Mouse (Mus musculus) MEL (cell line): Measurements from ENCODE around the gene Tgfbr3. TPM values are rescaled to one million over a fixed set of nuclear protein-coding genes. Genes with fewer than 3 reads are reported as not detected.

ENCODE experiments used
- DNase-seq: peaks from one replicate; pipeline ENCODE4 v3.0.0; 2011; ENCODE audit warnings: low read depth, low spot score
- H3K27ac ChIP-seq: 2 replicates; pipeline ENCODE4 v1.5.1; 2012; ENCODE audit warnings: low read depth, mild to moderate bottlenecking, control low read depth, low read length, moderate library complexity; ENCODE audit not compliant: control insufficient read depth
- H3K27me3 ChIP-seq, 2 experiments: fragments of 150-350 bp in 1 of 2; sonication (generic) in 1 of 2; 2 replicates each; pipeline ENCODE4 v1.6.1; 2012; ENCODE audit warnings: low read length in 2 of 2, mild to moderate bottlenecking in 2 of 2, improper control_type of control experiment in 1 of 2, moderate library complexity in 1 of 2; ENCODE audit not compliant: insufficient read depth in 2 of 2, control insufficient read depth in 1 of 2
- H3K36me3 ChIP-seq, 2 experiments: 2 replicates each; pipeline ENCODE4 v1.6.1; 2012 to 2014; ENCODE audit warnings: low read length in 2 of 2, improper control_type of control experiment in 1 of 2, inconsistent platforms in 1 of 2, mild to moderate bottlenecking in 1 of 2; ENCODE audit not compliant: insufficient read depth in 2 of 2, control insufficient read depth in 1 of 2
- H3K4me1 ChIP-seq, 2 experiments: fragments of 150-350 bp in 1 of 2; sonication (generic) in 1 of 2; 2 replicates each; pipeline ENCODE4 v1.6.1; 2012; ENCODE audit warnings: low read length in 2 of 2, improper control_type of control experiment in 1 of 2, mild to moderate bottlenecking in 1 of 2; ENCODE audit not compliant: insufficient read depth in 2 of 2, control insufficient read depth in 1 of 2
- H3K4me3 ChIP-seq, 2 experiments: fragments of 150-350 bp in 1 of 2; sonication (generic) in 1 of 2; 2 replicates each; pipeline ENCODE4 v1.5.1; 2012; ENCODE audit warnings: low read depth in 2 of 2, low read length in 2 of 2, mild to moderate bottlenecking in 2 of 2, moderate library complexity in 2 of 2, control low read depth in 1 of 2, improper control_type of control experiment in 1 of 2; ENCODE audit not compliant: control insufficient read depth in 1 of 2, insufficient read depth in 1 of 2
- H3K79me2 ChIP-seq: 2 replicates; pipeline ENCODE4 v1.6.1; 2012; ENCODE audit warnings: mild to moderate bottlenecking, low read length, moderate library complexity; ENCODE audit not compliant: control insufficient read depth, poor library complexity, insufficient read depth
- H3K9ac ChIP-seq: 2 replicates; pipeline ENCODE4 v1.6.1; 2012; ENCODE audit warnings: low read depth, mild to moderate bottlenecking, control low read depth, low read length, moderate library complexity; ENCODE audit not compliant: control insufficient read depth, poor library complexity, severe bottlenecking
- H3K9me3 ChIP-seq: fragments of 150-350 bp; sonication (generic); replicated peaks from 2 replicates; pipeline ENCODE4 v1.6.1; 2012; ENCODE audit warnings: mild to moderate bottlenecking, low read length, improper control_type of control experiment, moderate library complexity; ENCODE audit not compliant: insufficient read depth
- BHLHE40 ChIP-seq: IDR thresholded peaks from 2 replicates; pipeline ENCODE4 v1.6.1; 2012; ENCODE audit warnings: low read depth, mild to moderate bottlenecking, inconsistent platforms, low read length, improper control_type of control experiment, borderline replicate concordance
- CTCF ChIP-seq, 3 experiments: IDR thresholded peaks in 2 of 3; conservative IDR thresholded peaks in 1 of 3; 2 replicates each; pipeline ENCODE4 v1.5.1; 2011 to 2012; ENCODE audit warnings: low read length in 3 of 3, low read depth in 2 of 3, mild to moderate bottlenecking in 2 of 3, improper control_type of control experiment in 1 of 3, inconsistent platforms in 1 of 3, mixed read lengths in 1 of 3, moderate library complexity in 1 of 3; ENCODE audit not compliant: control insufficient read depth in 1 of 3, insufficient read depth in 1 of 3, poor library complexity in 1 of 3, severe bottlenecking in 1 of 3
- E2F4 ChIP-seq: IDR thresholded peaks from 2 replicates; pipeline ENCODE4 v1.6.1; 2011; ENCODE audit warnings: low read depth, low read length, improper control_type of control experiment, borderline replicate concordance
- ELF1 ChIP-seq: IDR thresholded peaks from 2 replicates; pipeline ENCODE4 v1.6.1; 2014; ENCODE audit warnings: low read depth, mild to moderate bottlenecking, inconsistent platforms, low read length, improper control_type of control experiment, moderate library complexity
- EP300 ChIP-seq, 2 experiments: IDR thresholded peaks; 2 replicates each; pipeline ENCODE4 v1.6.1; 2011; ENCODE audit warnings: improper control_type of control experiment in 2 of 2, low read length in 2 of 2, low read depth in 1 of 2, mild to moderate bottlenecking in 1 of 2
- GATA1 ChIP-seq: IDR thresholded peaks from 2 replicates; pipeline ENCODE4 v1.6.1; 2011; ENCODE audit warnings: low read depth, low read length, improper control_type of control experiment
- HCFC1 ChIP-seq: IDR thresholded peaks from 2 replicates; pipeline ENCODE4 v1.6.1; 2012; ENCODE audit warnings: low read depth, mild to moderate bottlenecking, inconsistent platforms, low read length, improper control_type of control experiment, moderate library complexity
- JUND ChIP-seq: IDR thresholded peaks from 2 replicates; pipeline ENCODE4 v1.6.1; 2011; ENCODE audit warnings: low read depth, mild to moderate bottlenecking, improper control_type of control experiment, low read length
- MAFK ChIP-seq: IDR thresholded peaks from 2 replicates; pipeline ENCODE4 v1.6.1; 2011; ENCODE audit warnings: low read depth, mild to moderate bottlenecking, low read length, improper control_type of control experiment, borderline replicate concordance
- MAZ ChIP-seq: IDR thresholded peaks from 2 replicates; pipeline ENCODE4 v1.6.1; 2012; ENCODE audit warnings: low read depth, mild to moderate bottlenecking, inconsistent platforms, low read length, improper control_type of control experiment
- MEF2A ChIP-seq: IDR thresholded peaks from 2 replicates; pipeline ENCODE4 v1.6.1; 2014; ENCODE audit warnings: low read depth, mild to moderate bottlenecking, inconsistent platforms, low read length, improper control_type of control experiment; ENCODE audit not compliant: poor library complexity, insufficient replicate concordance, severe bottlenecking; ENCODE audit errors: extremely low read depth
- MYB ChIP-seq: IDR thresholded peaks from 2 replicates; pipeline ENCODE4 v1.6.1; 2011; ENCODE audit warnings: mild to moderate bottlenecking, low read depth, low read length, improper control_type of control experiment
- POLR2A ChIP-seq, 2 experiments: IDR thresholded peaks; 2 replicates each; pipeline ENCODE4 v1.6.1; 2011 to 2012; ENCODE audit warnings: low read length in 2 of 2, mild to moderate bottlenecking in 2 of 2, control low read depth in 1 of 2, improper control_type of control experiment in 1 of 2, low read depth in 1 of 2, moderate library complexity in 1 of 2; ENCODE audit not compliant: control insufficient read depth in 1 of 2, insufficient read depth in 1 of 2, poor library complexity in 1 of 2
- POLR2AphosphoS2 ChIP-seq: IDR thresholded peaks from 2 replicates; pipeline ENCODE4 v1.6.1; 2011; ENCODE audit warnings: low read length, improper control_type of control experiment
- POLR2AphosphoS5 ChIP-seq: IDR thresholded peaks from 2 replicates; pipeline ENCODE4 v1.6.1; 2012; ENCODE audit warnings: low read depth, borderline replicate concordance, mild to moderate bottlenecking, inconsistent platforms, low read length, moderate library complexity, mixed read lengths
- RAD21 ChIP-seq: IDR thresholded peaks from 2 replicates; pipeline ENCODE4 v1.6.1; 2011; ENCODE audit warnings: mild to moderate bottlenecking, low read depth, low read length, improper control_type of control experiment
- RCOR1 ChIP-seq: IDR thresholded peaks from 2 replicates; pipeline ENCODE4 v1.6.1; 2012; ENCODE audit warnings: low read depth, mild to moderate bottlenecking, inconsistent platforms, low read length, improper control_type of control experiment
- SIN3A ChIP-seq: IDR thresholded peaks from 2 replicates; pipeline ENCODE4 v1.6.1; 2012; ENCODE audit warnings: low read length, improper control_type of control experiment, inconsistent platforms
- SMC3 ChIP-seq: IDR thresholded peaks from 2 replicates; pipeline ENCODE4 v1.6.1; 2011; ENCODE audit warnings: low read depth, low read length, improper control_type of control experiment
- TAL1 ChIP-seq: IDR thresholded peaks from 2 replicates; pipeline ENCODE4 v1.6.1; 2012; ENCODE audit warnings: mild to moderate bottlenecking, inconsistent platforms, low read length, moderate library complexity, mixed read lengths
- TBP ChIP-seq: IDR thresholded peaks from 2 replicates; pipeline ENCODE4 v1.8.0; 2011; ENCODE audit warnings: low read depth, low read length, improper control_type of control experiment
- TCF12 ChIP-seq: IDR thresholded peaks from 2 replicates; pipeline ENCODE4 v1.6.1; 2014; ENCODE audit warnings: low read depth, mild to moderate bottlenecking, inconsistent platforms, low read length, improper control_type of control experiment, moderate library complexity
- UBTF ChIP-seq: IDR thresholded peaks from 2 replicates; pipeline ENCODE4 v1.6.1; 2012; ENCODE audit warnings: low read depth, mild to moderate bottlenecking, inconsistent platforms, low read length, improper control_type of control experiment, moderate library complexity, borderline replicate concordance; ENCODE audit not compliant: insufficient read depth
- USF1 ChIP-seq: IDR thresholded peaks from 2 replicates; pipeline ENCODE4 v1.6.1; 2014; ENCODE audit warnings: low read depth, mild to moderate bottlenecking, inconsistent platforms, low read length, improper control_type of control experiment, moderate library complexity
- USF2 ChIP-seq, 2 experiments: IDR thresholded peaks; 2 replicates each; pipeline ENCODE4 v1.6.1; 2011 to 2012; ENCODE audit warnings: improper control_type of control experiment in 2 of 2, low read length in 2 of 2, borderline replicate concordance in 1 of 2, inconsistent platforms in 1 of 2, low read depth in 1 of 2, mild to moderate bottlenecking in 1 of 2; ENCODE audit not compliant: insufficient read depth in 1 of 2
- ZC3H11A ChIP-seq: IDR thresholded peaks from 2 replicates; pipeline ENCODE4 v1.6.1; 2012; ENCODE audit warnings: low read depth, mild to moderate bottlenecking, inconsistent platforms, low read length, improper control_type of control experiment
- ZMIZ1 ChIP-seq: IDR thresholded peaks from 2 replicates; pipeline ENCODE4 v1.6.1; 2012; ENCODE audit warnings: low read depth, mild to moderate bottlenecking, inconsistent platforms, low read length, improper control_type of control experiment, moderate library complexity
- polyA plus RNA-seq, 2 experiments: library from polyadenylated mRNA; stranded (reverse) in 1 of 2; unstranded in 1 of 2; fragments of >175 nt in 1 of 2; fragments of >200 nt in 1 of 2; gene quantifications; 2 replicates each; pipeline versions ENCODE4 v1.2.1 to v1.2.4; 2012; ENCODE audit warnings: low replicate concordance in 2 of 2, low read depth in 1 of 2; ENCODE audit not compliant: insufficient read length in 2 of 2, insufficient read depth in 1 of 2, missing spikeins in 1 of 2
- total RNA-seq: library from RNA; depleted of rRNA; stranded (reverse); fragments of 300-350 nt; gene quantifications from 2 replicates; pipeline ENCODE4 v1.2.3, GENCODE M21; 2012

Gene Tgfbr3
- total and polyA plus RNA-seq, 3 experiments = 3.0 to 5.9 TPM; not detected in 1

- Histone ChIP-seq H3K36me3 (peaks cover 0 to 3% of the 10 kb centered on the region in 2 experiments; a peak in 1 of 4 replicates), H3K9me3 (no peaks in the 10 kb centered on the region)
- TF ChIP-seq TCF12 (no peak), TAL1 (no peak), ZMIZ1 (no peak), E2F4 (no peak), USF2 (IDR thresholded peaks at IDR 0.05; ENCODE audit: borderline replicate concordance in 1 of 2, insufficient read depth in 1 of 2, low read depth in 1 of 2, low read length in 2 of 2) (no peak), MAZ (no peak), POLR2A (IDR thresholded peaks at IDR 0.05; ENCODE audit: control insufficient read depth in 1 of 2, insufficient read depth in 1 of 2, low read depth in 1 of 2, low read length in 2 of 2, poor library complexity in 1 of 2) (no peak), USF1 (no peak), HCFC1 (no peak), EP300 (IDR thresholded peaks at IDR 0.05; ENCODE audit: low read depth in 1 of 2, low read length in 2 of 2) (no peak), JUND (no peak), SMC3 (no peak), POLR2AphosphoS5 (no peak), CTCF (IDR thresholded peaks at IDR 0.05 in 2 of 3, conservative IDR thresholded peaks at IDR 0.05 in 1 of 3; ENCODE audit: control insufficient read depth in 1 of 3, insufficient read depth in 1 of 3, low read depth in 2 of 3, low read length in 3 of 3, poor library complexity in 1 of 3, severe bottlenecking in 1 of 3) (no peak), UBTF (no peak), POLR2AphosphoS2 (no peak), SIN3A (no peak), MYB (no peak)
- TF ChIP-seq, all 39 proteins: peak for 0
- Histone ChIP-seq H3K4me3 (no peak overlapping the region), H3K79me2 (no peaks in the 10 kb centered on the region), H3K9ac (no peak overlapping the region), H3K27ac (no peak overlapping the region), H3K4me1 (peaks cover 3 to 10% of the 10 kb centered on the region in 2 experiments; a peak in 3 of 4 replicates), H3K27me3 (no peaks in the 10 kb centered on the region; a peak in 1 of 4 replicates)
- peak; percentile 34 for DNase-seq
These were observed 210.2 kb downstream of the Tgfbr3 start for GRCm38 (mm10) chr5:107079146-107079638.

GRCm38 (mm10) chr5:107078361-107078760 is 211.1 kb downstream of the Tgfbr3 start:
- no peak overlapping the region for H3K9ac ChIP-seq
- peaks cover 0 to 3% of the 10 kb centered on the region in 2 experiments; a peak in 1 of 4 replicates for H3K36me3 ChIP-seq
- H3K4me1 ChIP-seq = peaks cover 3 to 10% of the 10 kb centered on the region in 2 experiments; a peak in 3 of 4 replicates
- no peaks in the 10 kb centered on the region for H3K79me2 ChIP-seq
- no peak for TF ChIP-seq ZC3H11A
- no peak for TF ChIP-seq POLR2A (IDR thresholded peaks at IDR 0.05; ENCODE audit: control insufficient read depth in 1 of 2, insufficient read depth in 1 of 2, low read depth in 1 of 2, low read length in 2 of 2, poor library complexity in 1 of 2)
- TF ChIP-seq POLR2AphosphoS2 = no peak
- no peak for TF ChIP-seq SMC3
- TF ChIP-seq MEF2A = no peak
- no peak for TF ChIP-seq EP300 (IDR thresholded peaks at IDR 0.05; ENCODE audit: low read depth in 1 of 2, low read length in 2 of 2)
- TF ChIP-seq TAL1 = no peak
- TF ChIP-seq MAFK = no peak
- no peak for TF ChIP-seq GATA1
- TF ChIP-seq USF2 (IDR thresholded peaks at IDR 0.05; ENCODE audit: borderline replicate concordance in 1 of 2, insufficient read depth in 1 of 2, low read depth in 1 of 2, low read length in 2 of 2) = no peak
- no peak for TF ChIP-seq CTCF (IDR thresholded peaks at IDR 0.05 in 2 of 3, conservative IDR thresholded peaks at IDR 0.05 in 1 of 3; ENCODE audit: control insufficient read depth in 1 of 3, insufficient read depth in 1 of 3, low read depth in 2 of 3, low read length in 3 of 3, poor library complexity in 1 of 3, severe bottlenecking in 1 of 3)
- TF ChIP-seq MAZ = no peak
- no peak for TF ChIP-seq SIN3A
- no peak for TF ChIP-seq TBP
- TF ChIP-seq RCOR1 = no peak
- no peak for TF ChIP-seq BHLHE40
- TF ChIP-seq RAD21 = no peak
- no peak for TF ChIP-seq ELF1
- TF ChIP-seq UBTF = no peak
- TF ChIP-seq TCF12 = no peak
- no peak overlapping the region for H3K27ac ChIP-seq
- no peaks in the 10 kb centered on the region; a peak in 1 of 4 replicates for H3K27me3 ChIP-seq
- no peak for DNase-seq
- H3K4me3 ChIP-seq = no peak overlapping the region
- no peaks in the 10 kb centered on the region for H3K9me3 ChIP-seq
